Mouse (Mus musculus) heart, postnatal 4 days (tissue): Measurements from ENCODE around the gene Spata33. TPM values are rescaled to one million over a fixed set of nuclear protein-coding genes. Genes with fewer than 3 reads are reported as not detected.

ENCODE experiments used
- total RNA-seq, 2 experiments: library from RNA; stranded (reverse); gene quantifications; 2 replicates each; pipeline ENCODE4 v1.2.3; 2021

The Spata33 gene
- total RNA-seq, 2 experiments from 2014 or later, result 20.9 to 22.2 TPM

Other genes with a start within 250 kb of the Spata33 start
- 10 to 100 TPM; 85.2 to 86.3 TPM for gene Ankrd11, start 170.6 kb upstream of the Spata33 start, total RNA-seq
- gene Spg7, start 149.9 kb upstream of the Spata33 start, total RNA-seq, result 10 to 100 TPM; 68.5 to 76.5 TPM
- 100 to 1,000 TPM; 641 to 660 TPM for gene Rpl13, start 110.5 kb upstream of the Spata33 start, total RNA-seq
- under 1 TPM; 0.14 to 0.16 TPM for gene Cpne7, start 95.5 kb upstream of the Spata33 start, total RNA-seq
- gene Sult5a1, start 54.5 kb upstream of the Spata33 start, total RNA-seq, result 1 to 10 TPM; 1.3 to 1.6 TPM
- gene Dpep1, start 26.6 kb upstream of the Spata33 start, total RNA-seq, result 10 to 100 TPM in 1 of 2 experiments, 1 to 10 TPM in 1; 7.5 to 11.6 TPM
- 10 to 100 TPM; 59.6 to 60.3 TPM for gene Chmp1a, start 69 bp upstream of the Spata33 start, total RNA-seq
- 10 to 100 TPM; 33.6 to 38.4 TPM for gene Cdk10, start 12.0 kb downstream of the Spata33 start, total RNA-seq
- gene Spata2l, start 23.4 kb downstream of the Spata33 start, total RNA-seq, result 1 to 10 TPM; 3.7 to 4.2 TPM
- 10 to 100 TPM; 14.4 to 14.8 TPM for gene Zfp276, start 41.4 kb downstream of the Spata33 start, total RNA-seq
- gene Vps9d1, start 41.5 kb downstream of the Spata33 start, total RNA-seq, result 10 to 100 TPM; 26.4 to 27.3 TPM
- gene Fanca, start 105.7 kb downstream of the Spata33 start, total RNA-seq, result 10 to 100 TPM; 16.7 to 22.9 TPM
- under 1 TPM; 0.38 to 0.61 TPM for gene Spire2, start 119.9 kb downstream of the Spata33 start, total RNA-seq
- 100 to 1,000 TPM; 174 to 178 TPM for gene Tcf25, start 160.9 kb downstream of the Spata33 start, total RNA-seq
- gene Mc1r, start 194.3 kb downstream of the Spata33 start, total RNA-seq, result not detected
- 1 to 10 TPM; 1.8 to 2.5 TPM for gene Tubb3, start 198.6 kb downstream of the Spata33 start, total RNA-seq
- gene Def8, start 210.7 kb downstream of the Spata33 start, total RNA-seq, result 10 to 100 TPM; 65.4 to 68.0 TPM